Mouse (Mus musculus) adrenal gland (tissue): ENCODE measurements around the gene Anapc11.
"Not testable (repeated sequence)": the region's sequence is repeated elsewhere in the genome, so short reads cannot be mapped to it uniquely, and the experiment has no call there.

Source experiments
- intact Hi-C: fragments of 180-260 bp; cut with DNase I; formaldehyde crosslinking; loops from one replicate; pipeline ENCODE4 v1.15.1; 2025
- long read RNA-seq, 2 experiments: library from polyadenylated mRNA; unstranded; transcript quantifications; one replicate each; pipeline ENCODE4 v2.0.0; 2020; ENCODE audit warnings: borderline replicate concordance in 1 of 2; ENCODE audit not compliant: insufficient replicate concordance in 1 of 2

Gene Anapc11
- long read RNA-seq, experiment 1, transcript Anapc11-202 (3 exons, 962 nt) = minor isoform, 23 of 79 reads
- long read RNA-seq, experiment 1, transcript Anapc11-201 (3 exons, 3,229 nt) = major isoform, 52 of 79 reads
- long read RNA-seq, experiment 1, partial matches to known transcripts = 0 of 79 reads
- long read RNA-seq, experiment 1, other reads (novel, unspliced or antisense) = 4 of 79 reads
- long read RNA-seq, experiment 2, transcript Anapc11-201 (3 exons, 3,229 nt) = major isoform, 58 of 89 reads
- long read RNA-seq, experiment 2, transcript Anapc11-202 (3 exons, 962 nt) = minor isoform, 24 of 89 reads
- long read RNA-seq, experiment 2, partial matches to known transcripts = 2 of 89 reads
- long read RNA-seq, experiment 2, other reads (novel, unspliced or antisense) = 4 of 89 reads

DNA sequence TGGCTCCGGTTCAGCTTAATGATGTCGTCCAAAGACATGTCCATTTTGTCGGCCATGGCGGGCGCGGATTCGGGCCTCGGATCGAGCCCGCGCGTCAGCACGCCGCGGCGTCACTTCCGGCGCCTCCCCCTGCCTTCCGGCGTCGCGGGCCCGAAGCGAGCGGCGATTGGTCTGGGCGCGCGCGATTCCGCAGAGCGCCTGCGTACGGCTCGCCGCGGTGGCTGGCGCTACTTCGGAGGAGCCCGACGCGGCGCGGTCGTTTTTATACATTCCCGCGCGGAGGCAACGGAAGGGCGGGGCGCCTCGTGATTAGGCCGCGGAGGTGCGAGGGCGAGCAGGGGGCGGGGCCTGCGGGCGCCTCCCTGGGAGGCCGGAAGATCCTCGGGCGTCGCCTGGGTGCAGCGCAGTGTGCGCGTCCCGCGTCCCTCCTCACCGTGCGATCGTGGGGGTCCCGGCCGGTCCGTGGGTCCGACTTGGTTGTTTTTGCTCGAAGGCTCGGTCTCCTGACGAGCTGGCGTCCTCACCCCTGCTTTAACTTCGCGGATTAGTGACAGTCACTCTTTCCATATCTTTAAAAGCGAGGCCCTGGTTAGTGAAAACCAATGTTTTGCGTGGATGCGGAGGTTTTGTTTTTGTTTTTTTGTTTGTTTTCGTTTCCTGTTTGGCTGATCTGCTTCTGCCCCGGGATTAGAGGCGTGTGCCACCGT lies at the start of gene Anapc11, which contains the start of gene Alyref:
Gene Anapc11, plus strand, starts transcription at position 139 of the 707 bp plus-strand sequence.
Gene Alyref, minus strand, starts transcription at position 83 of the 707 bp plus-strand sequence.
- intact Hi-C loops = no loop called here

DNA sequence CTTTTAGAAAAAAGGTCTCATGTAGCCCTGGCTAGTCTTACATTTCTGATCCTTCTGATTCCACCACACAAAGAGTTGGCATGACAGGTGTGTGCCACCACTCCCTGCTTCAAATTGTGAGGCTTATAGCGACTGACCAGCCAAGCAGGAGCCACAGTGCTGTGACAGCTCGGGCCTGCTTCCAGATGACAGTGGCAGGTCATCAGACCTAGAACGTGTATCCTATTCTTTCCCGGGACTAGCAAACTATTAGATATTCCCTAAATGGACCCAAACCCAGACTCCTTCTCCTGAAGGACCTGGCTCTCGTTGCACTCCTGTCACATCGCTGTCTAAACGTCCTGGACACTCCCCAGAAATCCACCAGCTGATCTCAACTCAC lies 49.4 kb upstream of the Anapc11 start:
- intact Hi-C loops = no loop called here

DNA sequence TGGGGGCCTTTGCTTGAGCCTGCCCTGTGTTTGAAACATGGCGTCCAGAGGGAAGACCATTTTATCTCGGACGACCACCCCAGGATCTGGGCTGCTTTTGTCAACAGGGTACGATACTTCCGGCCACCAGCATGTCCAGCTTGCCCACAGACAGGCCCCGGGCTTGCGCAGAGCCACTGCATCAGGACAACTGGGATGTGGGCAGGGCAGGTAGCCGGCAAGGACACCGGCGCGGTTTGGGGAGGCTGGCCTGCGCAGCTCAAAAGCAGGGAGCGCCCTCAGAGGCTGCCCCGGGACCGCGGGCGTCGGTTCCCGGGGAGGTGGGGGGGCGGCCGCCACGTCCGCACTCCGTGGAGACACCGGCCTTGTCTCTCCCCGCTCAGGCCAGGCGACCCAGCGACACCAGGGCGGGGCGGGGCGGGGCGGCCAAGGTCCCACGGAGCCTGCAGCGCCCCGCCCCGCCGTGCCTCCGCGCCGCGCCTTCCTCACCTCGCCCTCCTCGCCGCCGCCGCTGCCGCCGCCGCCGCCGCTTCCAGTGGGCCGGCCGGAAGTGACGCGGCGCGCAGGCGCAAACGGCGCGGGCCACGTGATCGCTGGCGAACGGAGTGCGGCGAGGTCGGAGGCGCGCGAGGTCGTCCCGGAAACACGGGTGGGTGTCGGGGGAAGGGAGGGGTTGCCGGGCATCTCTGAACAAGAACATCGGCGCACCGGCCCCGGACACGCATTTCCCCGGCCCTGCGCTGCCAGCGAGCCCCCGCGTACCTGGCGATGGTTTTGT lies 48.9 kb upstream of the Anapc11 start, which contains the start of gene Mcrip1:
Gene Mcrip1, minus strand, starts transcription at position 560 of the 778 bp plus-strand sequence.
- intact Hi-C loops = no loop called here

DNA sequence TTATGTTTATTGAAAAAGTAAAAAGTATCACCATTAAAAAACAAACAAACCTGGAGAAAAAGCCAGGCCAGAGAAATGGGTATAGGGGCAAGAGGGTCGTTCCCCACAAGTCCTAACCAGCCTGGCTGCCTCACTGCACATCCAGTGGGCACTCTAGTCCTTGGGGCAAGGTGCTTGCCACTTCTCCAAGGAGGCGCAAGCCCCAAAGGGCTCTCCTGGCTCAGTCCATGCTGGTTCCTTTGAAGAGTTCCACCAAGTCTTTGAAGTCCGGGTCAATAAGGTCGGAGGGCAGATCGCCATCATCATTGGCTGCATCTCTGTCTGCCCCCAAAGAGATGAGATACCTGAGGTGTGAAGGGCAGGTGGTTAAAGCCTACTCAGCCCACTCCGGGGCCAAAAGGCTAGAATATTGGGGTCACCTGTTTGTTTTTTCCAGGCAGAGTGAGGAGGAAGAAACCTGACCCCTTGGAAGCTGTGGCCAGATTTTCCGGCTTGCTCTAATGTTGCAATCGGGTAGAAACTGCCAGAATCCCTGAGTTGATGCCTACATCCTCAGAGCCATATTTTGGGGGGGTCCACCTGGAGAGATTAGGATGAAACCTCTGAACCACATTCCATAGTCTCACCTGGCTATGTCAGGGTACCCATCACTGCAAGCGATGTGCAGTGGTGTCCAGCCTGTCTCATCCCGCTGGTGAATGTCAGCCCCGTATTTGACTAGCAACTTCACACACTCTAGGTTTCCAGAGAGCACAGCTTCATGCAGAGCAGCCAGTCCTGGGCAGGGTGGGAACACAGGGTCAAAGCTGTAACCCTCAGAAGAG lies 48.0 kb upstream of the Anapc11 start:
- intact Hi-C loops = no loop called here

DNA sequence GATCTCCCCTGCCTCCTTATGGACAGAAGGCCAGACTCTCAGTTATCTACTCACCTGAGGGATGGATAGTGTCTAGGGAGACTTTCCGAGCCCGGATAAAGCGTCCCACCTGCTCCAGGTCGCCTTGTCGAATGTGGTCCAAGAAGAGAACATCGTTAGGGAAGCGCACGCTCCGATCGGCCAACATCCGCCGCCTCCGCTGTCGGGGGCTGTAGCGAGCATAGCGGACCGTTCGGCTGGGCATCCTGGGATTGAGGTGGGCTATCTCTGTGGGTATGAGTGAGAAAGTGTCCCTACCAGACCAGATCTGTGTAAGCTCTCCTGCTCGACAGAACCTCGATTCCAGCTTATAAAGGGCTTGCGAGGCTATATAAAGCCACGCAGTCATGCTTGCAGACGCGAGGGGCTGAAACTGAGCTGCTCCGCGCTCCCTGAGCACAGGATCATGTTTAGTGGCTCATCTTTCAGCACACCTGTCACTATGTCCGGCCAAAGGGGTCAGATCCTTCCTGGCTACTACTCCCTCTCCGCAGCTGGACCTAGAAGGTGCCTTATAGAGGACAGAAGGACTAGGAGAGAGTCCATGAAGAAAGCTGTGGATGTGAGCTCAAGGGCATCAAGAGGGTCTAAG lies 47.3 kb upstream of the Anapc11 start, which contains the start of gene Ppp1r27:
Gene Ppp1r27, minus strand, starts transcription at position 323 of the 631 bp plus-strand sequence.
- intact Hi-C loops = no loop called here

DNA sequence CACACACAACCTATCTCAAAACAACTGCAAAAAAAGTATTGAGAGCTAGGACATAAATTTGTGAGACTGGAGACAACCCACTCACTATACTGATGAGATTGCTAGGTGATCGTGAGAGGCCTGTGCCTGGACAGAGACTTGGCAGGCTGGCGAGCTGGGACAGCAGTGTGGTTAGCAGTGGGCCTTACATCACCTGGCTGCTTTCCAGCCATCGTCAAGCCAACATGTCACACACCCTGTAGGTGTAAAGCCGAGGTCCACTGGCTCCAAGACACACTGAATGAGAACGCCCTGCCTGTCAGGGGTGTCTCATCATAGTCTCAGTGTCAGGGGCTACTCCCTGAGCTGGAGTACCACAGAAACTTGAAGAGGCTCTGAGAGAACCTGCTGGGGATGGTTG lies 45.5 kb upstream of the Anapc11 start:
- intact Hi-C loops = no loop called here

DNA sequence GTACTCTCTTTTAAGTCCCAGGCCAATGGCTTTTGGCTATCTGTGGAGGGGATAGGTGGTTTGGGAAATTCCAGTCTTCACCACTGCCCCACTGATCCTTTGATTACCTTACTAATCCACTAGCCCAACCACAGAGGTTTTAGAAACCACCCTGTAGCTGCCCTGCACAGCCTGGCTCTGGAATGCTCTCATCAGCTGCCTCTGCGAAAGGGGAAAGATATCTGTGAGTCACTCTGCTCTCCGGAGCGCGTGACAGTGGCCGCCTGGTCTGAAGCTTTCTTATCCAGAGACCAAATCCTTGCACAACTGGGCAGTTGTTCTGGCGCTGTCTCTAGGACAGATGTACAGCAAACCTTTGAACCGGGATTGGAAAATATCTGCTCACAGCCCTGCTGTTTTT lies 43.4 kb upstream of the Anapc11 start:
- intact Hi-C loops = no loop called here

DNA sequence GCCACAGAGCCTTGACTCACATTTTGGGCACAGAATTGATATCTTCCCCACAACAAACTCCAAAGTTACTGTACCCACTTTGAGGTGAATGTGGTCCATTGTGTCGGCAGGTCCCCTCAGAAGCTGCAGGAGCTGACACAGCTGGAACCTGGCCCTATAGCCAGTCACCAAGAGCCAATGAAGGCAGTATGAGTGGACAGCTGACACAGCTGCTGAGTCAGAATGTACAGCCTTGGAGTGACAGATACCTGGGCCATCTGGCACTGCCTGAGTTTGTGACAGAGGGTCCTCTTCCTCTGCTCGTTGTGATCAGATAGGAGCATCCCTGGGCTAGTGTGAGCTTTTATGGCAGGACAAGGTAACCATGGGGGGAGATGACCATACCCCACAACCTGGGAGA lies 43.0 kb upstream of the Anapc11 start:
- intact Hi-C loops = no loop called here

DNA sequence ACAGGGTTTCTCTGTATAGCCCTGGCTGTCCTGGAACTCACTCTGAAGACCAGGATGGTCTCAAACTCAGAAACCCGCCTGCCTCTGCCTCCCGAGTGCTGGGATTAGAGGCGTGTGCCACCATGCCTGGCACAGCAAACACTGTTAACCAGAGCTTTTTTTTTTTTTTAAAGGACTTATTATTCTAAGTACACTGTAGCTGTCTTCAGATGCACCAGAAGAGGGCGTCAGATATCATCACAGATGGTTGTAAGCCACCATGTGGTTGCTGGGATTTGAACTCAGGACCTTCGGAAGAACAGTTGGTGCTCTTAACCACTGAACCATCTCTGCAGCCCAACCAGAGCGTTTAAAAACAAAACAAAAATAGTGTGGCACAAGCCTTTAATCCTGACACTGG lies 39.4 kb upstream of the Anapc11 start:
- intact Hi-C loops = not testable (repeated sequence)

DNA sequence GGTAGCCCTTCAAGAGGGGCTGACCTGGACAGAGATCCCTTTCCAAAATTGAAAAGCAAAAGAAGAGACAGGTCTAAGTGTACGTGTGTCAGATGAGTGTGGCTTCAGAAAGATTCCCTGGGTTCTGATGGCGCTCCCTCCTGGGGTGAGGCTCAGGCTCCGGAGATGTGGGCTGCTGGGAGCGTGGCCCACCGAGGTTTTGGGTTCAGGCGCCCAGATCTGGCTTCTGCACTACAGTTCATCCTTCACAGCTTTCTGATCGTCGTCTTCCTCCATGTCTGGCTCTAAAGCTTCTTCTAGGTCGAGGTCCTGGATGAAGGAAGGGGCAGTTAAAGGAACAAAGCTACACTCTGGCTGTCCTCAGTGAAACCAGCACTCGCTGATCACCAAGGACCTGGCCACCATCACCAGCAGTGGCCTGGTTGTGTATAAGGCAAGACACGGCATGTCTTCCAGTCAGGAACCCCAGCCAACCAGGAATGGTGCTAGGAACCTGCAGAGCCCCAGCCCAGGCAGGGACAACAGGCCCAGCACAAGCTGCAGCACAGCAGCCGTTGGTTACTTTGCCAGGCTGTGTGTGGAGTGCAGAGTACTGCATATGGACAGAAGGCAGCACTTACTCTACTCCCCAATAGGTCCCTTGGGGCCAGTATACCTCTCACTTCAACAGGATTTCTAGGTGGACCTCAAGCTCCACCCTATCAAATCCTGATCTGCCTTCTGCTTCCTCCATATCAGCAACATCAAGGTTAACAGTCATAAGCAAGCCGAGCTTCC lies 37.1 kb upstream of the Anapc11 start:
- intact Hi-C loops = no loop called here

DNA sequence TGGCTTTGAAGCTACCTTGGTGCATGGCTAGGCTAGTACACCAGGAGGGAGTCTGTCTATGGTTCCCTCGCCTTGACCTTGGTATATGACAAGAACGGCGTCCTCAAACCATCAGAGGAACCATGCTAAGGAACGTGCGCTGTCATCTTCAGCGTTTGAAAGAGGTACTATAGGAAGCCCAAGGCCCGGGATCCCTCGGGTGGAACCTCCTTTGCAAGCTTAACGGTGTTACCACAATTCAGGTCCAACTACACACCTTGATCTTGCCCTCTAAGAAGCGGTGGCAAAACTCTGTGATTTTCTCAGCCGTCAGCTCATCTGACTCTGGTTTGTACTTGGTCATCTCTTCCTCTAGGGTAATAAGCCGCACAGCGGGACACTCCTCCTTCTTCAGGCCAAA lies 35.3 kb upstream of the Anapc11 start:
- intact Hi-C loops = no loop called here

DNA sequence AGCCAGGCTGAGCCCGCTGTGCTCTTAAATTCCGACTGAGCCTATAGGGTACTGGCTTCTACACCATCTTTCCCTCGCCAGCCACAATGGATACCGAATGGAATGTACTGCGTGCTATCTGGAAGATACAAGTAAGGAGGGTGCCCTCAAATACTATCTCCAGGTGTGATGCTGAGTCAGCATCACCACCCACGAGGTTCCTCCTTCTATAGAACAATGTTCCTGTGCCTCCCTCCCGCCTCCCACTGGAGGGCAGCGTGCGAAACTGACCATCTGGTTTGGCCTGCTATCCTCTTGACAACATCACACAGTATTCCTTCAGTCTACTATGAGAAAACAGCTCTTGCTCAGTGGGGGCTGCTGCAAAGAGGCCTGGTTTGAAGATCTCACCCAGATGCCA lies 33.1 kb upstream of the Anapc11 start:
- intact Hi-C loops = no loop called here

DNA sequence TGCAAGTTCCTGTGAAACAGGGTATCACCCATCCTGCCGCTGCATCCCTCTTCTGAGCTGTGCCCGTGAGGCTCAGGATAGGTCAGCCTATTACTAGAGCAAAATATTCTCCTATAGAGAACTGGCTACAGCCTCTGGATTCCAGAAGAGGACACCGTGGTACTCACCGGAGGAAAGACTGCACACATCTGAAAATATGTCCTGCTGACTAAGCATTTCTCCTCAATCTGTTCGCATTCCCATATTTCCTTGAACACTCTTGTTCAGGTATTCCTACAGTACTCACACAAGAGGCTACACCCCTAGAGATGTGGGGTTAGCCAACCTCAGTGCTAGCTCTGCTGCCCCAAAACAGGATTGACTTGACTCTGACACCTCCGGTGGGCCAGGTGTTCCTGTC lies 29.9 kb upstream of the Anapc11 start:
- intact Hi-C loops = no loop called here

DNA sequence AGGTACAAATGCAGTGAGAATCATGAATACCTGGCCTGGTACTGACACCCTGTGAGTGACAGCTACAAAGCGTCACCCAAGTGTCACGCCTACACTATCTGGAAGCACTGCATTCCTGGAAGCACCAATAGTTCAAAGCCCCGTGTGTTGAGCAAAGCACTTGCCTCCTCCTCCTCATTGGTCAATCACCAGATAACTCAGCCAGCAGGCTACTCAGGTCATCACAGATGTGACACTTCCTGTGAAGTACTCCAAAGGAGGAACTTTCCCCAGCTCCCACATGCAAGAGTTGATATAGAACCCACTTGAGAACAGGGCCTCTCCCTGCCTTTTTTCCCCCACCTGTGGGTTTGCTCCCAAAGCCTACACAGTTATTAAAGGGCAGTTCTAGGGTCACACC lies 27.1 kb upstream of the Anapc11 start:
- intact Hi-C loops = loop anchor here (5.0 kb wide), 1 partner anchor 54 kb away; no protein-coding TSS in a partner anchor

DNA sequence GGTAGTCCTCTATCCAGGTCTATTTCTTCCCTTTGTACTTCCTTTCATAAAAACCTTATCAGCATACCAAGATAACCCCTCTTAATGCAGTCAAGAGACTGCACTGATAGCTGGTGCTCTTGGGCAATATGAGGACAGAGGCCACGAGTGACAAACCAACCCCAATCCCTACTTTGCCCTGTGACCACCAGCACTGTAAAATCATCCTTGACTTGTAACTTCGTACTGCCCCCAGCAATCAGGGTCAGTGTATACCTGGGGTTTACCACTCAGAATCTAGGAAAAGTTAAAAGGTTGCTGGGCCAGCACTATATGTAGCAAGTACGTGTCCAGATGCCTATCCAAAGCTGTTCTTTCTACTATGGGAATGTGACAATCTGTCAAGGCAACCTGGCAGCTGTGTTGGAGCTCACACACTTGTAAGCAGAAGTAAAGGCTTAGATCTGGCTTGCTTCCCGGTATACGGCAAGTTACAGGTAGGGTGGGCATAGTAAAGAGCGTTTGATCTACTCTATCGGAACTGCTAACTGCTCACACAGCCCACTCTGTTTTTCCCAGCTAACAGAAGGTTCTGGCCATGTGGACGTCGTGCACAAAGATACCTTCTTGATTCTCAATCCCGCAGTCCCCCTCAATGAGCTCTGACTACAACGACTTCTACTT lies 26.3 kb upstream of the Anapc11 start:
- intact Hi-C loops = loop anchor here (5.0 kb wide), 1 partner anchor 55 kb away; no protein-coding TSS in a partner anchor

DNA sequence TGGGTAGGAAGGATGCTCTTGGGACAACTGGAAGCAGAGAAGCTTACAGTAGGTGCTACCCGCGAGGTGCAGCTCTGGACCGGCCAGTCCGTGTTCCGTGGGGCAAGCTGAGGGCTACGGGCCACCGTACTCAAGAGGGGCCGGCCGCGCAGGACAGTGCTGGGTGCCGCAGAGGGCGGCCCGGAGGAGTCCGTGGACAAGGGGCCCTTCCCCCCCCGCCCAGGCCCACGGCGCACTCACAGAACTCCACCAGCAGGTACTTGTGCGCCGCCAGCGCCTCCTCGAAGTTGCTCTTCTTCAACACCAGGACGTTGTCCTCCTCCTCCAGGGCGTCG lies 25.8 kb upstream of the Anapc11 start:
- intact Hi-C loops = loop anchor here (5.0 kb wide), 1 partner anchor 55 kb away; no protein-coding TSS in a partner anchor

DNA sequence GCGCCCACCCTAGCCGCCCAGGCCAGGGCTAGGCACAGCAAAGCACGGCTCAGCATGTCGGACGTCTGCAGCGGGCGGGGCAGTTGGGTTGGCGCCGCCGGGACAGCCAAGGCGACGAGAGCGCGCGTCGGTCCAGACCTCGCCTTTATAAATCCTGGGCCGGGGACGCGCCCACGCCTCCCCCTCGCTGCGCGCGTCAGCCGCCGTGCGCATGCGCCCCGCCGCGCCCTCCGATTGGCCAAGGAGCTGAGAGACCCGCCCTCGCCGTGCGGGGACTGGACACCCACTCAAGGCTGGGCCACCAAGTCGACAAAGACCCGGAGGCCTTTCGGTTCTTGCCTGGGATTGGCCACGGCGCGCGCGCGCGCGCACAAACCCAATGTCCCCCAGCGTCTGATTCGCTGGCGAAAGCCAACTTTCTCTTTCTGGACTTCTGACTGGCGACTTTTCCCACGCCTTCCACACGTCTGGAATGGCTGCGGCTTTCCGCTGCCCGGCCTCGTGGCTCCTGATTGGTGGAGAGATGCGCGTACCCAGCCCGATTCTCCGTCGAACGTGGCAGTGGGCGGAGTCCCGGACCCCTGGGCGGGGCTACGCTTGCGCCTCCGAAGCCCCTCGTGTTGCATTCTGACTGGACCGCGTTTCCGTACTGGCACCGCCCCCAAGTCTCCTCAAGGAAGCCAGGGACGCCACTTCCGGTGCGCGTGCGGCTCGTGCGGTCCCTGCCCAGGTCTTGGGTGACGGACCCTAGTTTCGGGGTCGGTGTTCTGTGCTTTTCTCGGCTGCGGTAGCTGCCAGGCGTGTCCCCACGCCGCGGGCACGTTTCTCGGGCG lies 25.3 kb upstream of the Anapc11 start, which contains the start of gene P4hb:
Gene P4hb, minus strand, starts transcription at position 502 of the 833 bp plus-strand sequence.
- intact Hi-C loops = loop anchor here (5.0 kb wide), 1 partner anchor 56 kb away; no protein-coding TSS in a partner anchor
